In the genomic region with DNA sequence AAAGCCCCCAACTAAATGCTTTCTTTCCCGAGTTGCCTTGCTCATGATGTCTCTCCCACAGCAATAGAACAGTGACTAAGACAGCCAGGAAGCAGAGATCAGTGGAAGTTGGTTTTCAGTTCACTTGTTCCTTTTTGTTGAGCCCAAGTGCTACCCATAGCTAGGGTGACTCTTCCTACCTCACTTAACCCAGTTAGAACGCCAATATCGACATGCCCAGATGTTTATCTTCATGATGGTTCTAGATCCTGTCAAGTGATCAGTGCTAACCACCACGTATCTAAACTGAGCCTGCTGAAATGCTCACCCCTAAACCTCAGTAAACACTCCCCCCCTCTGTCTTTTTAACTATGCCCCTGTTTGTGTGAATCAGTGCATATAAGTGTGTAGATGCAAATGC, we compare ENCODE assay signal across 27 mouse cellular contexts. TPM values are rescaled to one million over a fixed set of nuclear protein-coding genes. Genes with fewer than 3 reads are reported as not detected.
DNase-seq lines count a peak whose midpoint lies in the region; ATAC-seq lines count a peak whose summit lies in the region.
"Had no signal": no experiment of that assay in that cellular context is flagged by ENCODE, and none has a peak within 500 bp of the region (broad histone marks: within the 10 kb centered on the region; RNA-seq: fewer than 3 reads in every experiment).

No protein-coding gene starts in this region.

- WGBS in forebrain, embryonic 12.5 days: 87% methylated on average over 4 of the region's 4 CpGs

- no peak for ATAC-seq in forebrain, embryonic 12.5 days (ENCODE audit: low FRiP score)
- ATAC-seq: activated CD4-positive, CD25-positive, alpha-beta regulatory T cell, adult 4 months; CD4-positive, CD25-positive, alpha-beta regulatory T cell, adult 4 months; Patski had no signal

- no peak overlapping the region for H3K4me2 ChIP-seq in forebrain, embryonic 12.5 days

- no peak overlapping the region for H3K27ac ChIP-seq in forebrain, embryonic 12.5 days

- no peak overlapping the region for H3K4me3 ChIP-seq in forebrain, embryonic 12.5 days (replicated peaks)

- H3K36me3 ChIP-seq in forebrain, embryonic 12.5 days (replicated peaks): no peaks in the 10 kb centered on the region

- no peak overlapping the region for H3K9ac ChIP-seq in forebrain, embryonic 12.5 days

- no peaks in the 10 kb centered on the region for H3K9me3 ChIP-seq in forebrain, embryonic 12.5 days

- H3K4me1 ChIP-seq in forebrain, embryonic 12.5 days: peaks cover 4% of the 10 kb centered on the region; the same call in 1 of the 2 replicates

- H3K27me3 ChIP-seq in forebrain, embryonic 12.5 days: no peaks in the 10 kb centered on the region
- H3K27me3 ChIP-seq: CH12.LX, Patski had no signal

- DNase-seq in 416B (ENCODE audit: low read depth): peak; percentile 26
- peak; percentile 50 for DNase-seq in CD4-positive helper T cell, adult 2 months (ENCODE audit: low read depth, low spot score)
- DNase-seq in induced T-regulatory cell, adult 2 months (ENCODE audit: low read depth): peak; percentile 50
- DNase-seq in naive thymus-derived CD4-positive, alpha-beta T cell, adult 2 months (ENCODE audit: low read depth): peak; percentile 36
- no peak for DNase-seq in urinary bladder, adult 18-20 months (ENCODE audit: low spot score in 2 of 2)
- DNase-seq in cerebellum, postnatal 36 days: no peak
- DNase-seq in gastrocnemius, postnatal 25 days: no peak
- DNase-seq: adrenal gland, adult 2 months; adrenal gland, adult 8-10 months; adrenal gland, postnatal 10 days; adrenal gland, postnatal 14 days; adrenal gland, postnatal 25 days; adrenal gland, postnatal 36 days; B cell, adult 2 months; cerebellum, adult 11 months; cerebellum, adult 11-12 months; cerebellum, adult 18-20 months; cerebellum, adult 2 months had no signal

RNA-seq across cellular contexts. Expression of a gene that starts 8.4 kb away (rescaled TPM):
- 0.88 and 0.91 TPM in 2 replicates for polyA plus RNA-seq in forebrain, embryonic 12.5 days (2016; fragmentation: Nextera tagmentation; extraction: Ambion mirVana)
- total RNA-seq in gastrocnemius, postnatal 25 days (2021): under 1 TPM; 0.59 to 0.91 TPM

RNA-seq across cellular contexts. Expression of a gene that starts 12.4 kb away (rescaled TPM):
- not detected in 2 replicates for polyA plus RNA-seq in forebrain, embryonic 12.5 days (2016; fragmentation: Nextera tagmentation; extraction: Ambion mirVana)
- total RNA-seq in gastrocnemius, postnatal 25 days (2021): not detected
- total RNA-seq: adrenal gland, adult 18-20 months; adrenal gland, adult 2 months; adrenal gland, adult 8-10 months; adrenal gland, postnatal 14 days; adrenal gland, postnatal 25 days; adrenal gland, postnatal 36 days; CH12.LX; ES-E14 had no signal
- polyA plus RNA-seq: activated CD4-positive, CD25-positive, alpha-beta regulatory T cell, adult 4 months; C2C12; G1E; Patski had no signal

RNA-seq across cellular contexts. Expression of a gene that starts 22.5 kb away (rescaled TPM):
- 2.0 and 2.4 TPM in 2 replicates for polyA plus RNA-seq in forebrain, embryonic 12.5 days (2016; fragmentation: Nextera tagmentation; extraction: Ambion mirVana)
- total RNA-seq in gastrocnemius, postnatal 25 days (2021): under 1 TPM; 0.43 to 0.51 TPM
- polyA plus RNA-seq: C2C12, Patski had no signal

RNA-seq across cellular contexts. Expression of a gene that starts 38.1 kb away (rescaled TPM):
- 0.23 TPM in 1 of 2 replicates, not detected in the other for polyA plus RNA-seq in forebrain, embryonic 12.5 days (2016; fragmentation: Nextera tagmentation; extraction: Ambion mirVana)
- under 1 TPM; 0.13 to 0.16 TPM for total RNA-seq in gastrocnemius, postnatal 25 days (2021)

RNA-seq across cellular contexts. Expression of a gene that starts 57.3 kb away (rescaled TPM):
- 163 and 170 TPM in 2 replicates for polyA plus RNA-seq in forebrain, embryonic 12.5 days (2016; fragmentation: Nextera tagmentation; extraction: Ambion mirVana)
- total RNA-seq in gastrocnemius, postnatal 25 days (2021): 1 to 10 TPM; 1.8 to 2.3 TPM

Comparison
In these comparisons a context has a peak if more than half of its experiments do, and no peak if none do; other contexts are left out.
1. DNase-seq: peak in 416B (single experiment), CD4-positive helper T cell, adult 2 months (single experiment), induced T-regulatory cell, adult 2 months (single experiment) and naive thymus-derived CD4-positive, alpha-beta T cell, adult 2 months (single experiment); none in urinary bladder, adult 18-20 months (0 of 2), cerebellum, postnatal 36 days (0 of 2) and gastrocnemius, postnatal 25 days (single experiment).